Mouse (Mus musculus) liver, embryonic 12.5 days (tissue): ENCODE data around the gene Smr3a. TPM values are rescaled to one million over a fixed set of nuclear protein-coding genes. Genes with fewer than 3 reads are reported as not detected.

Source experiments
- ATAC-seq: fragments of 200-750 bp; cut with Nextera tagmentation; 2 replicates; pipeline ENCODE4 v1.8.0; 2017; ENCODE audit warnings: moderate number of reproducible peaks, mild to moderate bottlenecking, moderate library complexity
- H3K27ac ChIP-seq: fragments of 300-500 bp; sonication (generic); 2 replicates; pipeline ENCODE4 v1.5.1; 2016; ENCODE audit warnings: mild to moderate bottlenecking
- H3K27me3 ChIP-seq: fragments of 300-500 bp; sonication (generic); replicated peaks from 2 replicates; pipeline ENCODE4 v1.6.1; 2016; ENCODE audit warnings: mild to moderate bottlenecking, moderate library complexity
- H3K36me3 ChIP-seq: fragments of 300-500 bp; sonication (generic); 2 replicates; pipeline ENCODE4 v1.6.1; 2016; ENCODE audit warnings: mild to moderate bottlenecking, moderate library complexity
- H3K4me1 ChIP-seq: fragments of 300-500 bp; sonication (generic); 2 replicates; pipeline ENCODE4 v1.6.1; 2016
- H3K4me2 ChIP-seq: fragments of 300-500 bp; sonication (generic); 2 replicates; pipeline ENCODE4 v1.6.1; 2016; ENCODE audit warnings: mild to moderate bottlenecking, moderate library complexity
- H3K4me3 ChIP-seq: fragments of 300-500 bp; sonication (generic); 2 replicates; pipeline ENCODE4 v1.5.1; 2016; ENCODE audit warnings: mild to moderate bottlenecking, moderate library complexity
- H3K9ac ChIP-seq: fragments of 300-500 bp; sonication (generic); 2 replicates; pipeline ENCODE4 v1.6.1; 2016; ENCODE audit warnings: mild to moderate bottlenecking, moderate library complexity
- H3K9me3 ChIP-seq: fragments of 300-500 bp; sonication (generic); replicated peaks from 2 replicates; pipeline ENCODE4 v1.6.1; 2016; ENCODE audit warnings: mild to moderate bottlenecking, moderate library complexity
- WGBS: fragments of 180-500 bp; shearing (Covaris S2); methylation state at CpG from one replicate; pipeline ENCODE4 v1.1.7; 2016; ENCODE audit not compliant: insufficient replicate concordance; 5-methylcytosine and 5-hydroxymethylcytosine counted together
- polyA plus RNA-seq: library from polyadenylated mRNA; unstranded; fragments of >200 nt; fragmentation: Nextera tagmentation; extraction: Ambion mirVana; gene quantifications from 2 replicates; pipeline ENCODE4 v1.2.1, GENCODE M21; 2016

Gene Smr3a
- not detected in 2 replicates for polyA plus RNA-seq

GRCm38 (mm10) chr5:88002249-88002648, at the start of gene Smr3a:
TSS of gene Smr3a (plus strand) at chr5:88002549.
- no peak for ATAC-seq
- WGBS: 58% methylated on average over 3 of the region's 3 CpGs
- Histone ChIP-seq H3K9me3 (no peaks in the 10 kb centered on the region), H3K36me3 (no peaks in the 10 kb centered on the region), H3K4me1 (no peaks in the 10 kb centered on the region), H3K9ac (no peak within 1 kb of the TSS), H3K4me2 (no peak within 1 kb of the TSS), H3K27me3 (no peaks in the 10 kb centered on the region), H3K27ac (no peak within 1 kb of the TSS), H3K4me3 (no peak within 1 kb of the TSS)

GRCm38 (mm10) chr5:87969201-87969600, 33.1 kb upstream of the Smr3a start, which contains the start of the genes 2310003L06Rik and Gm28434:
TSS of gene 2310003L06Rik (plus strand) at chr5:87969459.
TSS of gene Gm28434 (plus strand) at chr5:87969517.
- no peaks in the 10 kb centered on the region for H3K36me3 ChIP-seq
- 37% methylated on average over 2 of the region's 2 CpGs for WGBS
- H3K27ac ChIP-seq: no peak within 1 kb of the TSS
- H3K27me3 ChIP-seq: no peaks in the 10 kb centered on the region
- H3K4me2 ChIP-seq: no peak within 1 kb of the TSS
- no peak within 1 kb of the TSS for H3K4me3 ChIP-seq
- H3K9ac ChIP-seq: no peak within 1 kb of the TSS
- no peak for ATAC-seq
- no peaks in the 10 kb centered on the region for H3K4me1 ChIP-seq
- H3K9me3 ChIP-seq: no peaks in the 10 kb centered on the region

GRCm38 (mm10) chr5:87979139-87979538, 23.2 kb upstream of the Smr3a start, which contains the start of gene Cabs1:
TSS of gene Cabs1 (plus strand) at chr5:87979439.
- Histone ChIP-seq H3K4me1 (no peaks in the 10 kb centered on the region), H3K27me3 (no peaks in the 10 kb centered on the region), H3K27ac (no peak within 1 kb of the TSS), H3K4me2 (no peak within 1 kb of the TSS), H3K4me3 (no peak within 1 kb of the TSS), H3K9ac (no peak within 1 kb of the TSS), H3K9me3 (no peaks in the 10 kb centered on the region), H3K36me3 (no peaks in the 10 kb centered on the region)
- 56% methylated on average over 3 of the region's 3 CpGs for WGBS
- ATAC-seq: no peak

GRCm38 (mm10) chr5:87982468-87983214, 19.7 kb upstream of the Smr3a start:
- no peak overlapping the region for H3K27ac ChIP-seq
- H3K9ac ChIP-seq: no peak overlapping the region
- 35% methylated on average over 3 of the region's 3 CpGs for whole genome bisulfite sequencing
- ATAC-seq: no peak
- H3K27me3 ChIP-seq: no peaks in the 10 kb centered on the region
- no peaks in the 10 kb centered on the region for H3K36me3 ChIP-seq
- H3K4me1 ChIP-seq: no peaks in the 10 kb centered on the region
- no peaks in the 10 kb centered on the region for H3K9me3 ChIP-seq
- H3K4me2 ChIP-seq: no peak overlapping the region
- no peak overlapping the region for H3K4me3 ChIP-seq

GRCm38 (mm10) chr5:88005241-88005640, 2.9 kb downstream of the Smr3a start:
- Histone ChIP-seq H3K27me3 (no peaks in the 10 kb centered on the region), H3K9me3 (no peaks in the 10 kb centered on the region), H3K4me2 (no peak overlapping the region), H3K9ac (no peak overlapping the region), H3K4me3 (no peak overlapping the region), H3K27ac (no peak overlapping the region), H3K36me3 (no peaks in the 10 kb centered on the region), H3K4me1 (no peaks in the 10 kb centered on the region)
- no peak for ATAC-seq

Other genes starting within 250 kb of the Smr3a start
- gene Csn1s2a, start 228.0 kb upstream of the Smr3a start, polyA plus RNA-seq: not detected in 2 replicates
- gene Csn1s2b, start 194.5 kb upstream of the Smr3a start, polyA plus RNA-seq: not detected in 2 replicates
- not detected in 2 replicates for gene Prr27, start 176.9 kb upstream of the Smr3a start, polyA plus RNA-seq
- not detected in 2 replicates for gene Odam, start 117.5 kb upstream of the Smr3a start, polyA plus RNA-seq
- 0.12 TPM in 1 of 2 replicates, not detected in the other for gene Csn3, start 77.0 kb upstream of the Smr3a start, polyA plus RNA-seq
- not detected in 2 replicates for gene 2310003L06Rik, start 33.1 kb upstream of the Smr3a start, polyA plus RNA-seq
- gene Gm28434, start 33.0 kb upstream of the Smr3a start, polyA plus RNA-seq: not detected in 2 replicates
- gene Cabs1, start 23.1 kb upstream of the Smr3a start, polyA plus RNA-seq: not detected in 2 replicates
- gene Smr2, start 84.0 kb downstream of the Smr3a start, polyA plus RNA-seq: not detected in 2 replicates
- gene Gm11116, start 109.0 kb downstream of the Smr3a start, polyA plus RNA-seq: not detected in 2 replicates
- gene Gm11115, start 151.6 kb downstream of the Smr3a start, polyA plus RNA-seq: not detected in 2 replicates